ENCODE assay signal across 16 mouse cellular contexts in the genomic region with DNA sequence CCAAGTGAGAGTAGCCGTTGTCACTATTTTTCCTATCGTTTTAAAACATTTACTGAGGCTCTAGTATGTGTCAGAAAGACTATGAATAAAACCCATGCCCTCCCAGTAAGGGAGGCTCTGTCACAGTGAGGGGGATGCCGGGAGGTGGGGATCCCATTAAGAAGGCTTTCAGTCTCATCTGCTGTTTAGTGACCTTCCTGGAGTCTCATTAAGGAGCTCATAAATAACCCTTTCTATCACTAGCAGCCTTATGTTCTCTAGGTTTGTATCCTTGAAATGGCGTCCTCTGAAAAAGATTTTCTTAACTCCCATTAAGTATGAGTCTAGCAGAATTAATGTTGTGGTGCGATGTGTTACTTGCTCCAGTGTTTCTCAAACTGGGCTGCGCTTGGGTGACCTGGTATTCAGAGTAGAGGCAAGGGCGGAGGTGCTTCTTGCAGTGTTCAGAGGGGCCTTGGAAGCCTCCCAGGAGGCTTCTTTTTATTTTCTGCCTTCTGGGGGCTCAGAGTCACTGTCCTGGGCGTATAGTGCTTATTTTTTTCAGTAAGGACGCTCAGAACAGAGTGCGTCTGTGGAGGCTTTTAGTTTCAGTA. TPM values are rescaled to one million over a fixed set of nuclear protein-coding genes. Genes with fewer than 3 reads are reported as not detected.
DNase-seq lines count a peak whose midpoint lies in the region; ATAC-seq and TF ChIP-seq lines count a peak whose summit lies in the region.
"Had no signal": no experiment of that assay in that cellular context is flagged by ENCODE, and none has a peak within 500 bp of the region (broad histone marks: within the 10 kb centered on the region; RNA-seq: fewer than 3 reads in every experiment).

No protein-coding gene starts in this region.

- 0 out of 2 replicates have a peak, but pooled peaks cover 4% of the 10 kb centered on the region for H3K27me3 ChIP-seq in forebrain, embryonic 12.5 days
- no peaks in the 10 kb centered on the region for H3K27me3 ChIP-seq in forebrain, embryonic 13.5 days
- H3K27me3 ChIP-seq in midbrain, embryonic 12.5 days: 0 out of 2 replicates have a peak, but pooled peaks cover 4% of the 10 kb centered on the region
- no peaks in the 10 kb centered on the region for H3K27me3 ChIP-seq in midbrain, postnatal 0 days (ENCODE audit: insufficient read depth, low read length)
- no peaks in the 10 kb centered on the region for H3K27me3 ChIP-seq in hindbrain, embryonic 16.5 days (replicated peaks; ENCODE audit: control insufficient read depth, insufficient read depth, low read length)
- H3K27me3 ChIP-seq: heart, embryonic 15.5 days; hindbrain, embryonic 15.5 days; liver, embryonic 13.5 days; stomach, embryonic 15.5 days had no signal

- WGBS in forebrain, embryonic 12.5 days: 27% methylated on average over 10 of the region's 10 CpGs
- 22% methylated on average over 10 of the region's 10 CpGs for WGBS in forebrain, embryonic 13.5 days
- WGBS in midbrain, embryonic 12.5 days: 32% methylated on average over 10 of the region's 10 CpGs
- WGBS in midbrain, postnatal 0 days: 51% methylated on average over 10 of the region's 10 CpGs
- WGBS in hindbrain, embryonic 16.5 days: 33% methylated on average over 10 of the region's 10 CpGs

- no peak overlapping the region for H3K4me3 ChIP-seq in forebrain, embryonic 12.5 days (replicated peaks)
- no peak overlapping the region for H3K4me3 ChIP-seq in forebrain, embryonic 13.5 days
- H3K4me3 ChIP-seq in midbrain, embryonic 12.5 days: no peak overlapping the region
- H3K4me3 ChIP-seq in midbrain, postnatal 0 days (ENCODE audit: low read depth, low read length): no peak overlapping the region
- no peak overlapping the region for H3K4me3 ChIP-seq in hindbrain, embryonic 16.5 days (ENCODE audit: low read length)
- H3K4me3 ChIP-seq: gastrocnemius, adult 2 months; heart, embryonic 15.5 days; hindbrain, embryonic 15.5 days; liver, embryonic 13.5 days; stomach, embryonic 15.5 days had no signal

- H3K9me3 ChIP-seq in forebrain, embryonic 12.5 days: no peaks in the 10 kb centered on the region
- no peaks in the 10 kb centered on the region for H3K9me3 ChIP-seq in forebrain, embryonic 13.5 days (replicated peaks)
- no peaks in the 10 kb centered on the region for H3K9me3 ChIP-seq in midbrain, embryonic 12.5 days
- H3K9me3 ChIP-seq in midbrain, postnatal 0 days (ENCODE audit: low read length): no peaks in the 10 kb centered on the region
- H3K9me3 ChIP-seq in hindbrain, embryonic 16.5 days (ENCODE audit: control insufficient read depth, low read length): no peaks in the 10 kb centered on the region
- H3K9me3 ChIP-seq: heart, embryonic 15.5 days; hindbrain, embryonic 15.5 days; liver, embryonic 13.5 days; stomach, embryonic 15.5 days had no signal

- no peak overlapping the region for H3K27ac ChIP-seq in forebrain, embryonic 12.5 days
- no peak overlapping the region for H3K27ac ChIP-seq in forebrain, embryonic 13.5 days
- H3K27ac ChIP-seq in midbrain, embryonic 12.5 days (replicated peaks): 0 out of 2 replicates have a peak overlapping the region, but pooled peaks have one; percentile 30
- H3K27ac ChIP-seq in midbrain, postnatal 0 days (ENCODE audit: low read depth, low read length): no peak overlapping the region
- no peak overlapping the region for H3K27ac ChIP-seq in hindbrain, embryonic 16.5 days (ENCODE audit: low read depth, low read length)
- H3K27ac ChIP-seq: gastrocnemius, adult 2 months; heart, embryonic 15.5 days; hindbrain, embryonic 15.5 days; liver, embryonic 13.5 days; stomach, embryonic 15.5 days had no signal

- peaks cover 6% of the 10 kb centered on the region; the same call in 1 of the 2 replicates for H3K36me3 ChIP-seq in forebrain, embryonic 12.5 days (replicated peaks)
- peaks cover 8% of the 10 kb centered on the region; the same call in 1 of the 2 replicates for H3K36me3 ChIP-seq in forebrain, embryonic 13.5 days (ENCODE audit: poor library complexity, severe bottlenecking)
- peaks cover 9% of the 10 kb centered on the region; the same call in 1 of the 2 replicates for H3K36me3 ChIP-seq in midbrain, embryonic 12.5 days
- no peaks in the 10 kb centered on the region for H3K36me3 ChIP-seq in midbrain, postnatal 0 days (ENCODE audit: insufficient read depth, low read length)
- H3K36me3 ChIP-seq in hindbrain, embryonic 16.5 days (ENCODE audit: control insufficient read depth, insufficient read depth, low read length): no peaks in the 10 kb centered on the region
- H3K36me3 ChIP-seq: heart, embryonic 15.5 days; hindbrain, embryonic 15.5 days; liver, embryonic 13.5 days; stomach, embryonic 15.5 days had no signal

- peak; percentile 65 for ATAC-seq in forebrain, embryonic 12.5 days (ENCODE audit: low FRiP score)
- ATAC-seq in forebrain, embryonic 13.5 days: no peak
- no peak for ATAC-seq in midbrain, embryonic 12.5 days (ENCODE audit: low FRiP score, low read depth)
- no peak for ATAC-seq in midbrain, postnatal 0 days (ENCODE audit: low FRiP score)
- 0 out of 2 replicates have a peak, but pooled peaks have one; percentile 32 for ATAC-seq in hindbrain, embryonic 16.5 days

- no peak overlapping the region for H3K4me2 ChIP-seq in forebrain, embryonic 12.5 days
- H3K4me2 ChIP-seq in forebrain, embryonic 13.5 days: no peak overlapping the region
- H3K4me2 ChIP-seq in midbrain, embryonic 12.5 days (replicated peaks): no peak overlapping the region
- no peak overlapping the region for H3K4me2 ChIP-seq in midbrain, postnatal 0 days (ENCODE audit: low read depth, low read length, poor library complexity, severe bottlenecking)
- no peak overlapping the region for H3K4me2 ChIP-seq in hindbrain, embryonic 16.5 days (ENCODE audit: low read length)
- H3K4me2 ChIP-seq: heart, embryonic 15.5 days; hindbrain, embryonic 15.5 days; liver, embryonic 13.5 days; stomach, embryonic 15.5 days had no signal

- DNase-seq in midbrain, postnatal 0 days (ENCODE audit: low spot score): no peak
- peak; percentile 31 for DNase-seq in retina, postnatal 1 day
- no peak for DNase-seq in MN1 (ENCODE audit: low spot score)
- DNase-seq: cerebellum, adult 11 months; cerebellum, postnatal 25 days; gastrocnemius, adult 2 months; heart, adult 18-20 months; kidney, postnatal 14 days; liver, embryonic 13.5 days had no signal

- no peak for TF ChIP-seq CTCF in midbrain, postnatal 0 days (IDR thresholded peaks at IDR 0.05)

- no peak overlapping the region for H3K9ac ChIP-seq in forebrain, embryonic 12.5 days
- H3K9ac ChIP-seq in forebrain, embryonic 13.5 days: no peak overlapping the region; the same call in 1 of the 2 replicates
- no peak overlapping the region for H3K9ac ChIP-seq in midbrain, embryonic 12.5 days (replicated peaks)
- no peak overlapping the region for H3K9ac ChIP-seq in midbrain, postnatal 0 days (replicated peaks; ENCODE audit: low read length, poor library complexity, severe bottlenecking)
- H3K9ac ChIP-seq in hindbrain, embryonic 16.5 days (ENCODE audit: low read depth, low read length): no peak overlapping the region
- H3K9ac ChIP-seq: heart, embryonic 15.5 days; hindbrain, embryonic 15.5 days; liver, embryonic 13.5 days; stomach, embryonic 15.5 days had no signal

- peaks cover 48% of the 10 kb centered on the region for H3K4me1 ChIP-seq in forebrain, embryonic 12.5 days
- H3K4me1 ChIP-seq in forebrain, embryonic 13.5 days: peaks cover 42% of the 10 kb centered on the region
- H3K4me1 ChIP-seq in midbrain, embryonic 12.5 days: peaks cover 38% of the 10 kb centered on the region
- H3K4me1 ChIP-seq in midbrain, postnatal 0 days (ENCODE audit: insufficient read depth, low read length): peaks cover 18% of the 10 kb centered on the region; the same call in 1 of the 2 replicates
- H3K4me1 ChIP-seq in hindbrain, embryonic 16.5 days (ENCODE audit: control insufficient read depth, insufficient read depth, low read depth, low read length): peaks cover 16% of the 10 kb centered on the region
- H3K4me1 ChIP-seq: liver, embryonic 13.5 days; stomach, embryonic 15.5 days had no signal

RNA-seq across cellular contexts. Expression of a gene that starts 7.4 kb away (rescaled TPM):
- polyA plus RNA-seq in forebrain, embryonic 12.5 days (2016; fragmentation: Nextera tagmentation; extraction: Ambion mirVana): 28.6 and 30.5 TPM in 2 replicates
- 32.2 and 36.0 TPM in 2 replicates for polyA plus RNA-seq in forebrain, embryonic 13.5 days (2015; fragmentation: Nextera tagmentation; extraction: Ambion mirVana)
- 27.9 and 30.5 TPM in 2 replicates for polyA plus RNA-seq in midbrain, embryonic 12.5 days (2016; fragmentation: Nextera tagmentation; extraction: Ambion mirVana)
- 66.3 and 74.7 TPM in 2 replicates for total RNA-seq in midbrain, postnatal 0 days (2014; rRNA removed)
- 35.2 and 43.6 TPM in 2 replicates for polyA plus RNA-seq in midbrain, postnatal 0 days (2015; fragmentation: Nextera tagmentation; extraction: Ambion mirVana)
- 30.8 and 40.1 TPM in 2 replicates for polyA plus RNA-seq in hindbrain, embryonic 16.5 days (2015; fragmentation: Nextera tagmentation; extraction: Ambion mirVana)

Comparison
In these comparisons a context has a peak if more than half of its experiments do, and no peak if none do; other contexts are left out.
1. ATAC-seq: peak in forebrain, embryonic 12.5 days (single experiment) and hindbrain, embryonic 16.5 days (single experiment); none in forebrain, embryonic 13.5 days (single experiment), midbrain, embryonic 12.5 days (single experiment) and midbrain, postnatal 0 days (single experiment).